Mouse (Mus musculus): Measurements from ENCODE around the gene Tmem199.

DNA sequence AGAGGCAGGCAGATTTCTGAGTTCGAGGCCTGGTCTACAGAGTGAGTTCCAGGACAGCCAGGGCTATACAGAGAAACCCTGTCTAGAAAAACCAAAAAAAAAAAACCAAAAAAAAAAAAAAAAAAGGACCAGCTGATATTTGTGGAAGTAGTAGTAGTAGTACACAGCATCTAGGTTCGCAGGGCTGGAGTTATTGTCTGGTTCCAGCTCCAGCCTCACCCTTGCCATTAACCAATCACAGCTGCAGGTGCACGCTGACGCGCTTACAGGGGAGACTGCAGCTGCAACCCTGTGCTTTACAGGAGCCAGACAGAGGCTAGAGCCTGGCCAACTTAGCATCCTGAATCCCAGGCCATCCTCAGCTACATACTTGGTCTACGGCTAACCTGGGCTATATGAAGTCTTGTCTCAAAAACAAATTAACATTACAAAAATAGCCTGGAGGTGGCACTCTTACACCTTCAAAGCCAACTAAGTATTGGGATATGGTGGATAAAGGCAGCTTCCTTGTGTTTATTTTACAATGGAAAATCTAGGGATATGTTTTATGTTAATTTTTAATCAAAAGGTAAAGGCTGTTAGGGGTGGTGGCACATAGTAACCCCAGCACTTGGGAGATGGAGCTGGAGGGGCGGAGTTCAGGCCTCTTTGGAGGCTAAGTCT is 32.6 kb upstream of the Tmem199 start:
- TF ChIP-seq CTCF (IDR thresholded peaks at IDR 0.05; ENCODE audit: extremely low read depth, insufficient read depth, insufficient read length, insufficient replicate concordance) (no peak), POLR2A (IDR thresholded peaks at IDR 0.05; ENCODE audit: low read depth, low read length) (no peak)
